Mouse (Mus musculus): Measurements from ENCODE around the gene Btbd17.

- TF ChIP-seq SRF (IDR thresholded peaks at IDR 0.05; ENCODE audit: control insufficient read depth, insufficient read length, low read depth) (no peak), POLR2A (IDR thresholded peaks at IDR 0.05; ENCODE audit: insufficient read length, low read depth) (no peak), TCF12 (IDR thresholded peaks at IDR 0.05; ENCODE audit: insufficient read depth, poor library complexity, severe bottlenecking) (no peak), MYOG (IDR thresholded peaks at IDR 0.05; ENCODE audit: control insufficient read depth in 1 of 3, insufficient read depth in 1 of 3, insufficient read length in 2 of 3, low read depth in 2 of 3) (no peak)
Measured at GRCm38 (mm10) chr11:114822727-114823126, 27.0 kb upstream of the Btbd17 start.
